Mouse (Mus musculus) testis, postnatal 14 days (tissue): Measurements from ENCODE around the gene Gm49354.

ENCODE experiments used
- DNase-seq: peaks from one replicate; pipeline ENCODE4 v3.0.0; 2021; ENCODE audit warnings: low spot score

Gm49354 gene

GRCm38 (mm10) chr13:59710230-59710629 is 71.8 kb downstream of the Gm49354 start, which contains the start of gene Spata31d1a:
Spata31d1a (minus strand) TSS chr13:59710330.
- no peak for DNase-seq
